ENCODE assay signal across 21 mouse cellular contexts in the genomic region with DNA sequence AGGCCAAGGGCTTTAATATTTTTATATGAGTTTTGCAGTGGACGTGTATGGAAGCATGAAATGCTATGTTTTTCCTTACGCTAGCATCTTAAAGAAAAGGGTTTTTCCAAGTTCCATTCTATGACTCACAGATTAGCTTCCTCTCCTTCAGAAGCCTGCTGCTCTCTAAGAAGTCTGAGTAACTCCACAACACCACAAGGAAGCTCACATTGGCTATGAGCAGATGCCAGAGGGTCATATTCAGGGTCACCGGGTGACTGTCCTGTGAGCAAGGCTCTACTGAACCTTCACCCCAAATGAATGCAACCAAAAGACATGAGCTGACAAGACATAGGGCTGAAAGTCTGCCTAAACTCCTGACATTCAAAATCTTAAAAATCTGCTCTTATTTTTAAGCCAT.
A peak's percentile ranks its signal among the peaks of the same experiment; 100 is the strongest.
DNase-seq lines count a peak whose midpoint lies in the region; ATAC-seq and TF ChIP-seq lines count a peak whose summit lies in the region.
"Had no signal": no experiment of that assay in that cellular context is flagged by ENCODE, and none has a peak within 500 bp of the region (broad histone marks: within the 10 kb centered on the region; RNA-seq: fewer than 3 reads in every experiment).

No protein-coding gene starts in this region.

- ATAC-seq in kidney, postnatal 0 days (replicated peaks; ENCODE audit: low FRiP score, low read depth), result no peak
- ATAC-seq in kidney, embryonic 15.5 days (replicated peaks; ENCODE audit: low FRiP score), result no peak
- ATAC-seq in embryonic facial prominence, embryonic 13.5 days (ENCODE audit: insufficient number of reproducible peaks, insufficient read depth, low FRiP score, low TSS enrichment, low read depth), result no peak
- ATAC-seq: intestine, embryonic 16.5 days had no signal

- peak; percentile 56 for DNase-seq in adrenal gland, adult 2 months
- DNase-seq in adrenal gland, adult 18-20 months (ENCODE audit: low spot score in 2 of 2), result no peak
- DNase-seq in kidney, postnatal 0 days (ENCODE audit: low spot score), result peak; percentile 25
- DNase-seq in 3134 (ENCODE audit: extremely low read depth, insufficient read length, low spot score), result peak; percentile 7
- DNase-seq in cerebellum, postnatal 14 days, result no peak
- no peak for DNase-seq in spleen, postnatal 10 days (ENCODE audit: low spot score in 2 of 2)
- DNase-seq: cerebellum, adult 18-20 months; cerebellum, postnatal 36 days; gastrocnemius, adult 2 months; heart, adult 2 months; heart, postnatal 36 days; right cerebral cortex, adult 18-20 months had no signal

- H3K27me3 ChIP-seq in kidney, postnatal 0 days (ENCODE audit: insufficient read depth, low read length), result no peaks in the 10 kb centered on the region
- H3K27me3 ChIP-seq in kidney, embryonic 15.5 days, result no peaks in the 10 kb centered on the region
- H3K27me3 ChIP-seq in embryonic facial prominence, embryonic 13.5 days, result no peaks in the 10 kb centered on the region
- H3K27me3 ChIP-seq: neural tube, embryonic 12.5 days had no signal

- H3K27ac ChIP-seq in kidney, postnatal 0 days, result no peak overlapping the region
- no peak overlapping the region for H3K27ac ChIP-seq in kidney, embryonic 15.5 days
- peak overlapping the region; percentile 84 for H3K27ac ChIP-seq in embryonic facial prominence, embryonic 13.5 days
- H3K27ac ChIP-seq: gastrocnemius, adult 2 months; heart, adult 2 months; hindbrain, embryonic 14.5 days; liver, embryonic 14.5 days; macrophage; midbrain, embryonic 10.5 days; neural tube, embryonic 12.5 days had no signal

- H3K9ac ChIP-seq in kidney, postnatal 0 days (ENCODE audit: low read depth, low read length), result no peak overlapping the region
- no peak overlapping the region for H3K9ac ChIP-seq in kidney, embryonic 15.5 days
- no peak overlapping the region for H3K9ac ChIP-seq in embryonic facial prominence, embryonic 13.5 days
- H3K9ac ChIP-seq: hindbrain, embryonic 14.5 days; liver, embryonic 14.5 days; neural tube, embryonic 12.5 days had no signal

- 75% methylated on average over 3 of the region's 3 CpGs for WGBS in kidney, postnatal 0 days
- 80% methylated on average over 3 of the region's 3 CpGs for WGBS in kidney, embryonic 15.5 days
- 69% methylated on average over 3 of the region's 3 CpGs for WGBS in embryonic facial prominence, embryonic 13.5 days

- no peaks in the 10 kb centered on the region for H3K4me1 ChIP-seq in kidney, postnatal 0 days (replicated peaks; ENCODE audit: insufficient read depth, low read length)
- H3K4me1 ChIP-seq in kidney, embryonic 15.5 days, result peaks cover 11% of the 10 kb centered on the region
- H3K4me1 ChIP-seq in embryonic facial prominence, embryonic 13.5 days, result peaks cover 34% of the 10 kb centered on the region
- H3K4me1 ChIP-seq: neural tube, embryonic 12.5 days had no signal

- no peaks in the 10 kb centered on the region for H3K9me3 ChIP-seq in kidney, postnatal 0 days (replicated peaks; ENCODE audit: low read length)
- H3K9me3 ChIP-seq in kidney, embryonic 15.5 days (replicated peaks), result no peaks in the 10 kb centered on the region
- H3K9me3 ChIP-seq in embryonic facial prominence, embryonic 13.5 days, result no peaks in the 10 kb centered on the region
- H3K9me3 ChIP-seq: midbrain, embryonic 10.5 days; neural tube, embryonic 12.5 days had no signal

- no peak overlapping the region for H3K4me3 ChIP-seq in kidney, postnatal 0 days (replicated peaks; ENCODE audit: low read depth, low read length)
- no peak overlapping the region for H3K4me3 ChIP-seq in kidney, embryonic 15.5 days (replicated peaks)
- no peak overlapping the region for H3K4me3 ChIP-seq in embryonic facial prominence, embryonic 13.5 days
- H3K4me3 ChIP-seq: gastrocnemius, adult 2 months; heart, adult 2 months; midbrain, embryonic 10.5 days; neural tube, embryonic 12.5 days had no signal

- no peaks in the 10 kb centered on the region for H3K36me3 ChIP-seq in kidney, postnatal 0 days (ENCODE audit: insufficient read depth, low read length)
- no peaks in the 10 kb centered on the region for H3K36me3 ChIP-seq in kidney, embryonic 15.5 days
- no peaks in the 10 kb centered on the region for H3K36me3 ChIP-seq in embryonic facial prominence, embryonic 13.5 days
- H3K36me3 ChIP-seq: G1E; midbrain, embryonic 10.5 days; neural tube, embryonic 12.5 days had no signal

- no peak overlapping the region for H3K4me2 ChIP-seq in kidney, postnatal 0 days (ENCODE audit: low read length)
- H3K4me2 ChIP-seq in kidney, embryonic 15.5 days, result no peak overlapping the region
- H3K4me2 ChIP-seq in embryonic facial prominence, embryonic 13.5 days, result no peak overlapping the region
- H3K4me2 ChIP-seq: hindbrain, embryonic 14.5 days; neural tube, embryonic 12.5 days had no signal

- no peak for TF ChIP-seq CTCF in kidney, postnatal 0 days (IDR thresholded peaks at IDR 0.05; ENCODE audit: low read depth)

Comparison
In these comparisons a context has a peak if more than half of its experiments do, and no peak if none do; other contexts are left out.
1. DNase-seq: peak in adrenal gland, adult 2 months (single experiment), kidney, postnatal 0 days (single experiment) and 3134 (single experiment); none in adrenal gland, adult 18-20 months (0 of 2), cerebellum, postnatal 14 days (0 of 2) and spleen, postnatal 10 days (0 of 2).